Mouse (Mus musculus): ENCODE data around the gene Cyb561.

DNA sequence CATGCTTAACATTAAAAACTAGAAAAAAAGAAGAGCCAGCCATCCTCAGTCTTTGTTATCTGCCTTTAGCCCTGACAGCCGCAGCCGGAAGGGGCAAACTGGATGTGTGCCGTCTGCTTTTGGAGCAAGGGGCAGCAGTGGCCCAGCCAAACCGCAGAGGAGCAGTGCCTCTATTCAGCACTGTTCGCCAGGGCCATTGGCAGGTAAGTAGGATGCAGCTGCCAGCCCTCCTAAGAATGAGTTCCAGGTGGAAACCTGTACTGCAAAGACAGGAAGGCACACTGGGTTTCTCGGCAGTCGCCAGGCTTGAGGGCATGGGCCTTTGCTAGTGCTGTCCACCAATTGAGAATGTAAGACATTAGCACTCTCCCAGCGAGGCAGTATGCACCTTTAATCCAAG, 44.2 kb downstream of the Cyb561 start:
- TF ChIP-seq CTCF (IDR thresholded peaks at IDR 0.05; ENCODE audit: borderline replicate concordance, extremely low read depth, insufficient read depth, insufficient read length) (no peak), POLR2A (IDR thresholded peaks at IDR 0.05; ENCODE audit: borderline replicate concordance, extremely low read depth, insufficient read depth, insufficient read length, poor library complexity, severe bottlenecking) (no peak)

Measured in brain, embryonic 14.5 days (tissue).